Mouse (Mus musculus) CH12.LX (cell line): ENCODE results near the gene Zfp575. TPM values are rescaled to one million over a fixed set of nuclear protein-coding genes. Genes with fewer than 3 reads are reported as not detected.

Experiments
- DNase-seq: peaks from one replicate; pipeline ENCODE4 v3.0.0-alpha.2; 2013; ENCODE audit errors: extremely low read depth
- H3K27ac ChIP-seq: 2 replicates; pipeline ENCODE4 v1.5.1; 2012; ENCODE audit warnings: low read depth, mild to moderate bottlenecking, control low read depth, moderate library complexity; ENCODE audit not compliant: insufficient read depth
- H3K27me3 ChIP-seq: replicated peaks from 2 replicates; pipeline ENCODE3; 2012; ENCODE audit warnings: inconsistent platforms
- H3K36me3 ChIP-seq, 2 experiments: replicated peaks in 1 of 2; 2 replicates each; pipeline versions ENCODE3 to v1.6.1; 2012; ENCODE audit warnings: inconsistent platforms in 1 of 2, low read length in 1 of 2, mild to moderate bottlenecking in 1 of 2, mixed read lengths in 1 of 2, moderate library complexity in 1 of 2; ENCODE audit not compliant: control insufficient read depth in 1 of 2, insufficient read depth in 1 of 2
- H3K4me1 ChIP-seq, 2 experiments: 2 replicates each; pipeline ENCODE4 v1.6.1; 2012; ENCODE audit warnings: inconsistent platforms in 1 of 2, moderate library complexity in 1 of 2; ENCODE audit not compliant: insufficient read depth in 2 of 2, control insufficient read depth in 1 of 2
- H3K4me2 ChIP-seq: 2 replicates; pipeline ENCODE4 v1.6.1; 2012; ENCODE audit warnings: low read depth, mild to moderate bottlenecking, control low read depth; ENCODE audit not compliant: poor library complexity, insufficient read depth, severe bottlenecking
- H3K4me3 ChIP-seq, 3 experiments: fragments of 150-350 bp in 1 of 3; sonication (generic) in 1 of 3; replicated peaks in 1 of 3; 2 replicates each; pipeline versions ENCODE3 to v1.5.1; 2011 to 2012; ENCODE audit warnings: low read depth in 2 of 3, low read length in 2 of 3, mild to moderate bottlenecking in 2 of 3, moderate library complexity in 2 of 3, control low read depth in 1 of 3, improper control_type of control experiment in 1 of 3, inconsistent platforms in 1 of 3, mixed read lengths in 1 of 3; ENCODE audit not compliant: poor library complexity in 1 of 3
- H3K79me2 ChIP-seq: replicated peaks from 2 replicates; pipeline ENCODE4 v1.6.1; 2012; ENCODE audit warnings: mild to moderate bottlenecking, moderate library complexity; ENCODE audit not compliant: control insufficient read depth, poor library complexity, insufficient read depth, severe bottlenecking; ENCODE audit errors: extremely low read depth
- H3K9ac ChIP-seq: 2 replicates; pipeline ENCODE4 v1.6.1; 2012; ENCODE audit warnings: low read depth, mild to moderate bottlenecking, control low read depth, moderate library complexity; ENCODE audit not compliant: insufficient read depth
- H3K9me3 ChIP-seq: replicated peaks from 2 replicates; pipeline ENCODE3; 2012; ENCODE audit warnings: low read length, inconsistent platforms, mixed read lengths
- BHLHE40 ChIP-seq: IDR thresholded peaks from 2 replicates; pipeline ENCODE4 v1.6.1; 2011; ENCODE audit warnings: mild to moderate bottlenecking, low read depth, low read length, improper control_type of control experiment
- CHD1 ChIP-seq: IDR thresholded peaks from 2 replicates; pipeline ENCODE4 v1.6.1; 2012; ENCODE audit warnings: low read depth, low read length, improper control_type of control experiment, inconsistent platforms
- EP300 ChIP-seq: IDR thresholded peaks from 2 replicates; pipeline ENCODE4 v1.6.1; 2011; ENCODE audit warnings: low read length, improper control_type of control experiment
- ETS1 ChIP-seq: conservative IDR thresholded peaks from 2 replicates; pipeline ENCODE4 v1.6.1; 2012; ENCODE audit warnings: low read depth, mild to moderate bottlenecking, inconsistent platforms, low read length, improper control_type of control experiment, moderate library complexity
- HCFC1 ChIP-seq: IDR thresholded peaks from 2 replicates; pipeline ENCODE4 v1.6.1; 2012; ENCODE audit warnings: low read depth, mild to moderate bottlenecking, inconsistent platforms, low read length, improper control_type of control experiment
- IRF4 ChIP-seq: IDR thresholded peaks from 2 replicates; pipeline ENCODE4 v1.6.1; 2014; ENCODE audit warnings: low read depth, mild to moderate bottlenecking, inconsistent platforms, low read length, improper control_type of control experiment
- JUND ChIP-seq: conservative IDR thresholded peaks from 2 replicates; pipeline ENCODE4 v1.6.1; 2011; ENCODE audit warnings: low read depth, low read length, improper control_type of control experiment
- MAZ ChIP-seq: IDR thresholded peaks from 2 replicates; pipeline ENCODE4 v1.6.1; 2012; ENCODE audit warnings: low read depth, mild to moderate bottlenecking, inconsistent platforms, low read length, improper control_type of control experiment, moderate library complexity
- MYC ChIP-seq: IDR thresholded peaks from 2 replicates; pipeline ENCODE4 v1.6.1; 2011; ENCODE audit warnings: low read depth, mild to moderate bottlenecking, improper control_type of control experiment, low read length
- NELFE ChIP-seq: IDR thresholded peaks from 2 replicates; pipeline ENCODE4 v1.6.1; 2011; ENCODE audit warnings: low read depth, low read length, improper control_type of control experiment
- POLR2A ChIP-seq: IDR thresholded peaks from 2 replicates; pipeline ENCODE4 v1.6.1; 2011; ENCODE audit warnings: low read depth, mild to moderate bottlenecking, improper control_type of control experiment, low read length
- SIN3A ChIP-seq: IDR thresholded peaks from 2 replicates; pipeline ENCODE4 v1.6.1; 2012; ENCODE audit warnings: low read length, improper control_type of control experiment, inconsistent platforms
- SMC3 ChIP-seq: IDR thresholded peaks from 2 replicates; pipeline ENCODE4 v1.6.1; 2011; ENCODE audit warnings: low read depth, low read length, improper control_type of control experiment
- TBP ChIP-seq: conservative IDR thresholded peaks from 2 replicates; pipeline ENCODE4 v1.6.1; 2011; ENCODE audit warnings: low read depth, low read length, improper control_type of control experiment
- TCF12 ChIP-seq: IDR thresholded peaks from 2 replicates; pipeline ENCODE4 v1.6.1; 2014; ENCODE audit warnings: low read depth, mild to moderate bottlenecking, inconsistent platforms, low read length, improper control_type of control experiment
- USF2 ChIP-seq: conservative IDR thresholded peaks from 2 replicates; pipeline ENCODE4 v1.6.1; 2011; ENCODE audit warnings: low read depth, low read length, improper control_type of control experiment
- dilution Hi-C: fragments of 300-500 bp; cut with MboI; formaldehyde crosslinking; loops from 2 replicates; pipeline ENCODE4 v1.14.3; 2020; ENCODE audit warnings: low sequenced_read_pairs; ENCODE audit not compliant: extremely low pct_unique_long_range_greater_than_20kb, extremely low pct_ligation_motif_present
- in situ Hi-C: fragments of 300-500 bp; cut with MboI; formaldehyde crosslinking; loops from 3 replicates; pipeline ENCODE4 v1.14.3; 2019; ENCODE audit warnings: low sequenced_read_pairs, low pct_ligation_motif_present, low pct_unique_long_range_greater_than_20kb, mixed read lengths
- polyA plus RNA-seq: library from polyadenylated mRNA; unstranded; fragments of >175 nt; gene quantifications from 2 replicates; pipeline ENCODE4 v1.2.1, GENCODE M21; 2012; ENCODE audit warnings: low read depth; ENCODE audit not compliant: insufficient read length
- total RNA-seq, 2 experiments: library from RNA; depleted of rRNA; stranded (reverse); fragments of 300-350 nt in 1 of 2; fragments of >200 nt in 1 of 2; gene quantifications; 2 replicates each; pipeline ENCODE4 v1.2.3; 2012 to 2014

Zfp575 gene
- total and polyA plus RNA-seq, 3 experiments: 0.09 to 0.81 (median 0.14) TPM

GRCm38 (mm10) chr7:24563837-24564206 lies 23.6 kb downstream of the Zfp575 start:
- Histone ChIP-seq H3K79me2 (peaks cover 15% of the 10 kb centered on the region; the same call in 1 of the 2 replicates), H3K27me3 (no peaks in the 10 kb centered on the region), H3K4me2 (peak overlapping the region; percentile 67), H3K36me3 (peaks cover 44 to 67% of the 10 kb centered on the region in 2 experiments), H3K4me3 (peak overlapping the region; percentile 6 to 47 (median 24)), H3K9ac (peak overlapping the region; percentile 21), H3K4me1 (peaks cover 53 to 93% of the 10 kb centered on the region in 2 experiments), H3K9me3 (no peaks in the 10 kb centered on the region), H3K27ac (peak overlapping the region; percentile 100)
- DNase-seq: peak; percentile 84
- in situ Hi-C loops (no loop called here), dilution Hi-C loops (no loop called here)
- TF ChIP-seq SIN3A: peak; percentile 17; the same call in 1 of the 2 replicates
- no peak for TF ChIP-seq CHD1
- peak; percentile 18; the same call in 1 of the 2 replicates for TF ChIP-seq HCFC1
- TF ChIP-seq MAZ: no peak
- TF ChIP-seq TBP: 0 out of 2 replicates have a peak, but pooled peaks have one; percentile 16
- TF ChIP-seq USF2: no peak
- no peak for TF ChIP-seq SMC3
- peak; percentile 50; the same call in 1 of the 2 replicates for TF ChIP-seq ETS1
- TF ChIP-seq JUND: no peak
- TF ChIP-seq EP300: 0 out of 2 replicates have a peak, but pooled peaks have one; percentile 8
- peak; percentile 43 for TF ChIP-seq POLR2A
- no peak for TF ChIP-seq MYC

DNA sequence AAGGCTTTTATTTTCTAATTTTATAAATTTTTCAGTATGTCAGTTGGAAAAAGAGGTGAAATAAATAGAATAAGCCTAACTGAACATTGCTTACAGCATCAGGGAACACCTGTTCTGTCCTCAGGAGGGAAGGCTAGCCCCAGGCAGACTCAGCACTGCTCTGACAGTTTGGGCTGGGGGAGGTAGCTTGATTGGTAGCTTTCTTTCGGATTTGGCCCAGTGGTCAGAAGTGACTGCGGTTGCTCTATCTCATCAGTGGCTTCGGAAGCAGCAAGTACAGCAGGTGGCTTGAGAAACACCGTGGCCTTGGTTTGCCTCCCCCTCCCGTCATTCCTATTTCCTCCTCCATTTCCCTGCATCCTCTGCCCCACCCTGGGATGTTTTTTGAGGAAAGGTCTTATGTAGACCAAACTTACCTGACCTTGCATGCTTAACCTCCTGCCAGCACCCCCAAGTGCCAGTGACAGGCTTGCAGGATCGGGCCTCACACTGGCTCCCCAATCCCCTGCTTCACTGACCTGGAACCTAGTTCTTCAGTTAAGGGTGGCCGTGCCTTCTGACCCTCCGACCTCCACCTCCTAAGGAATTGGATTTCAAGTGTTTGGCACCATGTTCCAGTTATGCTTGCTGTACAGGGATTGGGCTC lies 24.1 kb downstream of the Zfp575 start:
- in situ Hi-C loops (no loop called here), dilution Hi-C loops (no loop called here)
- H3K27ac ChIP-seq: peak overlapping the region; percentile 100
- DNase-seq: peak; percentile 63
- no peaks in the 10 kb centered on the region for H3K27me3 ChIP-seq
- H3K9me3 ChIP-seq: no peaks in the 10 kb centered on the region
- peaks cover 55 to 93% of the 10 kb centered on the region in 2 experiments for H3K4me1 ChIP-seq
- H3K36me3 ChIP-seq: peaks cover 43 to 67% of the 10 kb centered on the region in 2 experiments
- H3K4me3 ChIP-seq: peak overlapping the region; percentile 6 to 47 (median 24)
- H3K79me2 ChIP-seq: peaks cover 15% of the 10 kb centered on the region; the same call in 1 of the 2 replicates
- H3K9ac ChIP-seq: peak overlapping the region; percentile 7
- TF ChIP-seq BHLHE40 (0 out of 2 replicates have a peak, but pooled peaks have one; percentile 18), EP300 (peak; percentile 33; the same call in 1 of the 2 replicates), NELFE (no peak), TCF12 (0 out of 2 replicates have a peak, but pooled peaks have one; percentile 59), IRF4 (0 out of 2 replicates have a peak, but pooled peaks have one; percentile 28)
- H3K4me2 ChIP-seq: peak overlapping the region; percentile 7
